Mouse (Mus musculus): ENCODE results near the gene Sgf29. TPM values are rescaled to one million over a fixed set of nuclear protein-coding genes. Genes with fewer than 3 reads are reported as not detected.

The Sgf29 gene
- polyA plus RNA-seq, 1 experiment = 48.2 TPM

GRCm38 (mm10) chr7:126704121-126704980 lies 55.2 kb downstream of the Sgf29 start:
- DNase-seq (ENCODE audit: low read depth) = no peak

- DNase-seq (ENCODE audit: low read depth) = no peak
Observed at GRCm38 (mm10) chr7:126707442-126708174, 58.5 kb downstream of the Sgf29 start, which contains the start of gene Coro1a. Gene Coro1a, minus strand, starts transcription at chr7:126707787.

- no peak for DNase-seq (ENCODE audit: low read depth)
Observed at GRCm38 (mm10) chr7:126708175-126708952, 59.3 kb downstream of the Sgf29 start.

GRCm38 (mm10) chr7:126710266-126710665 lies 61.2 kb downstream of the Sgf29 start:
- DNase-seq (ENCODE audit: low read depth) = no peak

GRCm38 (mm10) chr7:126711910-126712309 lies 62.8 kb downstream of the Sgf29 start:
- DNase-seq (ENCODE audit: low read depth) = no peak

GRCm38 (mm10) chr7:126715679-126716078 lies 66.6 kb downstream of the Sgf29 start:
- DNase-seq (ENCODE audit: low read depth) = no peak

- no peak for DNase-seq (ENCODE audit: low read depth)
Observed at GRCm38 (mm10) chr7:126717566-126717965, 68.5 kb downstream of the Sgf29 start.

- DNase-seq (ENCODE audit: low read depth) = no peak
Observed at GRCm38 (mm10) chr7:126718787-126719337, 69.8 kb downstream of the Sgf29 start.

GRCm38 (mm10) chr7:126721635-126722034 lies 72.5 kb downstream of the Sgf29 start:
- no peak for DNase-seq (ENCODE audit: low read depth)

Other genes starting within 250 kb of the Sgf29 start
- 0.95 and 1.2 TPM in 2 replicates for gene Cd19, start 234.4 kb upstream of the Sgf29 start, polyA plus RNA-seq (2012; rRNA removed)
- 26.0 and 28.2 TPM in 2 replicates for gene Rabep2, start 220.6 kb upstream of the Sgf29 start, polyA plus RNA-seq (2012; rRNA removed)
- gene Atp2a1, start 186.2 kb upstream of the Sgf29 start, polyA plus RNA-seq (2012; rRNA removed) = 1.7 and 8.0 TPM in 2 replicates
- 40.5 and 48.0 TPM in 2 replicates for gene Sh2b1, start 173.9 kb upstream of the Sgf29 start, polyA plus RNA-seq (2012; rRNA removed)
- gene Tufm, start 161.9 kb upstream of the Sgf29 start, polyA plus RNA-seq (2012; rRNA removed) = 92.1 and 92.3 TPM in 2 replicates
- 82.8 and 104 TPM in 2 replicates for gene Atxn2l, start 145.9 kb upstream of the Sgf29 start, polyA plus RNA-seq (2012; rRNA removed)
- 111 and 114 TPM in 2 replicates for gene Eif3c, start 82.9 kb upstream of the Sgf29 start, polyA plus RNA-seq (2012; rRNA removed)
- 22.4 and 30.5 TPM in 2 replicates for gene Apobr, start 64.4 kb upstream of the Sgf29 start, polyA plus RNA-seq (2012; rRNA removed)
- gene Cln3, start 63.5 kb upstream of the Sgf29 start, polyA plus RNA-seq (2012; rRNA removed) = 76.8 and 98.2 TPM in 2 replicates
- gene Il27, start 54.4 kb upstream of the Sgf29 start, polyA plus RNA-seq (2012; rRNA removed) = 0.13 TPM in 1 of 2 replicates, not detected in the other
- gene Nupr1, start 18.4 kb upstream of the Sgf29 start, polyA plus RNA-seq (2012; rRNA removed) = 49.9 and 55.5 TPM in 2 replicates
- gene Sult1a1, start 27.1 kb downstream of the Sgf29 start, polyA plus RNA-seq (2012; rRNA removed) = 107 and 126 TPM in 2 replicates
- 70.6 and 75.0 TPM in 2 replicates for gene Bola2, start 46.1 kb downstream of the Sgf29 start, polyA plus RNA-seq (2012; rRNA removed)
- gene Slx1b, start 46.5 kb downstream of the Sgf29 start, polyA plus RNA-seq (2012; rRNA removed) = 24.2 and 26.3 TPM in 2 replicates
- gene Coro1a, start 58.5 kb downstream of the Sgf29 start, polyA plus RNA-seq (2012; rRNA removed) = 38.2 and 61.2 TPM in 2 replicates
- 146 and 169 TPM in 2 replicates for gene Mapk3, start 110.3 kb downstream of the Sgf29 start, polyA plus RNA-seq (2012; rRNA removed)
- gene Gdpd3, start 117.0 kb downstream of the Sgf29 start, polyA plus RNA-seq (2012; rRNA removed) = 7.6 and 51.9 TPM in 2 replicates
- 212 and 269 TPM in 2 replicates for gene Ypel3, start 127.6 kb downstream of the Sgf29 start, polyA plus RNA-seq (2012; rRNA removed)
- gene Tbx6, start 132.2 kb downstream of the Sgf29 start, polyA plus RNA-seq (2012; rRNA removed) = 1.9 and 2.1 TPM in 2 replicates
- gene Ppp4c, start 143.2 kb downstream of the Sgf29 start, polyA plus RNA-seq (2012; rRNA removed) = 129 and 161 TPM in 2 replicates
- gene Fam57b, start 148.4 kb downstream of the Sgf29 start, polyA plus RNA-seq (2012; rRNA removed) = 11.8 and 27.3 TPM in 2 replicates
- gene 4930451I11Rik, start 182.3 kb downstream of the Sgf29 start, polyA plus RNA-seq (2012; rRNA removed) = not detected in 2 replicates
- 0.13 TPM in 1 of 2 replicates, not detected in the other for gene Doc2a, start 198.1 kb downstream of the Sgf29 start, polyA plus RNA-seq (2012; rRNA removed)
- gene Hirip3, start 212.7 kb downstream of the Sgf29 start, polyA plus RNA-seq (2012; rRNA removed) = 3.2 and 6.0 TPM in 2 replicates
- 33.7 and 39.6 TPM in 2 replicates for gene Ino80e, start 213.1 kb downstream of the Sgf29 start, polyA plus RNA-seq (2012; rRNA removed)
- 55.9 and 62.6 TPM in 2 replicates for gene Taok2, start 235.4 kb downstream of the Sgf29 start, polyA plus RNA-seq (2012; rRNA removed)